ENCODE assay signal across 17 mouse cellular contexts in genomic region chr5:90490518-90490917, GRCm38 (mm10). TPM values are rescaled to one million over a fixed set of nuclear protein-coding genes. Genes with fewer than 3 reads are reported as not detected.
DNase-seq lines count a peak whose midpoint lies in the region; ATAC-seq and TF ChIP-seq lines count a peak whose summit lies in the region.
"Had no signal": no experiment of that assay in that cellular context is flagged by ENCODE, and none has a peak within 500 bp of the region (broad histone marks: within the 10 kb centered on the region; RNA-seq: fewer than 3 reads in every experiment).

Gene Afp, plus strand, starts transcription at chr5:90490737.

- no peaks in the 10 kb centered on the region for H3K27me3 ChIP-seq in heart, embryonic 13.5 days (replicated peaks)
- H3K27me3 ChIP-seq in lung, embryonic 16.5 days (ENCODE audit: control insufficient read depth, insufficient read depth, low read depth, low read length), result no peaks in the 10 kb centered on the region
- no peaks in the 10 kb centered on the region for H3K27me3 ChIP-seq in liver, embryonic 11.5 days (replicated peaks; ENCODE audit: control insufficient read depth, insufficient read depth, low read length)
- H3K27me3 ChIP-seq in stomach, postnatal 0 days (ENCODE audit: control insufficient read depth, insufficient read depth, low read length), result no peaks in the 10 kb centered on the region
- H3K27me3 ChIP-seq: neural tube, embryonic 12.5 days had no signal

- WGBS in heart, embryonic 13.5 days, result 72% methylated on average over 7 of the region's 7 CpGs
- 68% methylated on average over 7 of the region's 7 CpGs for WGBS in lung, embryonic 16.5 days
- 69% methylated on average over 7 of the region's 7 CpGs for WGBS in liver, embryonic 11.5 days
- 83% methylated on average over 7 of the region's 7 CpGs for WGBS in stomach, postnatal 0 days

- no peaks in the 10 kb centered on the region for H3K9me3 ChIP-seq in heart, embryonic 13.5 days
- H3K9me3 ChIP-seq in lung, embryonic 16.5 days (ENCODE audit: control insufficient read depth, low read length), result no peaks in the 10 kb centered on the region
- no peaks in the 10 kb centered on the region for H3K9me3 ChIP-seq in liver, embryonic 11.5 days (ENCODE audit: control insufficient read depth, low read length)
- H3K9me3 ChIP-seq in stomach, postnatal 0 days (ENCODE audit: control insufficient read depth, low read length), result no peaks in the 10 kb centered on the region
- H3K9me3 ChIP-seq: hindbrain, embryonic 10.5 days; megakaryocyte, embryonic 14.5 days; neural tube, embryonic 12.5 days had no signal

- no peak within 1 kb of the TSS for H3K4me3 ChIP-seq in heart, embryonic 13.5 days
- no peak within 1 kb of the TSS for H3K4me3 ChIP-seq in lung, embryonic 16.5 days (ENCODE audit: low read length)
- H3K4me3 ChIP-seq in liver, embryonic 11.5 days (ENCODE audit: low read depth, low read length), result peak within 1 kb of the TSS; percentile 19
- H3K4me3 ChIP-seq in stomach, postnatal 0 days (ENCODE audit: low read depth, low read length), result no peak within 1 kb of the TSS
- H3K4me3 ChIP-seq: hindbrain, embryonic 10.5 days; left cerebral cortex, adult 2 months; megakaryocyte, embryonic 14.5 days; neural tube, embryonic 12.5 days had no signal

- no peak within 1 kb of the TSS for H3K4me2 ChIP-seq in heart, embryonic 13.5 days
- H3K4me2 ChIP-seq in lung, embryonic 16.5 days (ENCODE audit: low read depth, low read length), result no peak within 1 kb of the TSS
- peak within 1 kb of the TSS; percentile 9; the same call in 1 of the 2 replicates for H3K4me2 ChIP-seq in liver, embryonic 11.5 days
- no peak within 1 kb of the TSS; the same call in 1 of the 2 replicates for H3K4me2 ChIP-seq in stomach, postnatal 0 days (replicated peaks; ENCODE audit: low read depth)
- H3K4me2 ChIP-seq: neural tube, embryonic 12.5 days had no signal

- no peak for TF ChIP-seq CTCF in stomach, postnatal 0 days (IDR thresholded peaks at IDR 0.05; ENCODE audit: low read depth)

- no peak for DNase-seq in heart, adult 18-20 months
- DNase-seq in lung, adult 18-20 months, result no peak
- no peak for DNase-seq in liver, embryonic 11.5 days (ENCODE audit: low spot score)
- no peak for DNase-seq in stomach, postnatal 0 days (ENCODE audit: low spot score)
- no peak for DNase-seq in spleen, postnatal 36 days (ENCODE audit: low spot score in 2 of 2)
- no peak for DNase-seq in spleen, postnatal 14 days (ENCODE audit: low spot score in 2 of 2)
- DNase-seq: adrenal gland, adult 8-10 months; cerebellum, adult 9-11 months; heart, adult 11 months; thymus, postnatal 36 days had no signal

- no peak within 1 kb of the TSS for H3K9ac ChIP-seq in heart, embryonic 13.5 days
- H3K9ac ChIP-seq in lung, embryonic 16.5 days (ENCODE audit: low read length), result no peak within 1 kb of the TSS
- no peak within 1 kb of the TSS for H3K9ac ChIP-seq in liver, embryonic 11.5 days (ENCODE audit: low read depth, low read length)
- no peak within 1 kb of the TSS for H3K9ac ChIP-seq in stomach, postnatal 0 days (ENCODE audit: low read length)
- H3K9ac ChIP-seq: neural tube, embryonic 12.5 days had no signal

- H3K36me3 ChIP-seq in heart, embryonic 13.5 days, result no peaks in the 10 kb centered on the region
- H3K36me3 ChIP-seq in lung, embryonic 16.5 days (ENCODE audit: control insufficient read depth, insufficient read depth, low read length), result no peaks in the 10 kb centered on the region
- H3K36me3 ChIP-seq in liver, embryonic 11.5 days (ENCODE audit: control insufficient read depth, insufficient read depth, low read length), result no peaks in the 10 kb centered on the region
- H3K36me3 ChIP-seq in stomach, postnatal 0 days (ENCODE audit: control insufficient read depth, insufficient read depth, low read length), result no peaks in the 10 kb centered on the region
- H3K36me3 ChIP-seq: hindbrain, embryonic 10.5 days; neural tube, embryonic 12.5 days had no signal

- H3K27ac ChIP-seq in heart, embryonic 13.5 days (replicated peaks), result no peak within 1 kb of the TSS
- no peak within 1 kb of the TSS for H3K27ac ChIP-seq in lung, embryonic 16.5 days (ENCODE audit: low read length)
- H3K27ac ChIP-seq in liver, embryonic 11.5 days (ENCODE audit: low read depth, low read length), result peak within 1 kb of the TSS; percentile 20
- no peak within 1 kb of the TSS for H3K27ac ChIP-seq in stomach, postnatal 0 days (replicated peaks)
- H3K27ac ChIP-seq: hindbrain, embryonic 10.5 days; left cerebral cortex, adult 2 months; neural tube, embryonic 12.5 days had no signal

- H3K4me1 ChIP-seq in heart, embryonic 13.5 days, result 0 out of 2 replicates have a peak, but pooled peaks cover 3% of the 10 kb centered on the region
- no peaks in the 10 kb centered on the region for H3K4me1 ChIP-seq in lung, embryonic 16.5 days (replicated peaks; ENCODE audit: control insufficient read depth, insufficient read depth, low read length)
- H3K4me1 ChIP-seq in liver, embryonic 11.5 days (replicated peaks; ENCODE audit: control insufficient read depth, insufficient read depth, low read length), result no peaks in the 10 kb centered on the region
- no peaks in the 10 kb centered on the region for H3K4me1 ChIP-seq in stomach, postnatal 0 days (replicated peaks; ENCODE audit: control insufficient read depth, insufficient read depth)
- H3K4me1 ChIP-seq: hindbrain, embryonic 10.5 days; megakaryocyte, embryonic 14.5 days; neural tube, embryonic 12.5 days had no signal

- ATAC-seq in heart, embryonic 13.5 days (ENCODE audit: extremely low read depth, insufficient number of reproducible peaks, low FRiP score, low TSS enrichment), result no peak
- no peak for ATAC-seq in lung, embryonic 16.5 days (ENCODE audit: low read depth)
- ATAC-seq in liver, embryonic 11.5 days (replicated peaks; ENCODE audit: low FRiP score), result peak; percentile 25; the same call in 1 of the 2 replicates
- ATAC-seq in stomach, postnatal 0 days (ENCODE audit: low FRiP score, low TSS enrichment), result no peak
- ATAC-seq: forebrain, embryonic 14.5 days had no signal

- no peak for TF ChIP-seq EP300 in stomach, postnatal 0 days (optimal IDR thresholded peaks at IDR 0.05)

RNA-seq across cellular contexts. Expression of gene Afp, which starts in this region (rescaled TPM):
- polyA plus RNA-seq in heart, embryonic 13.5 days (2015; fragmentation: Nextera tagmentation; extraction: Ambion mirVana), result 28.8 and 206 TPM in 2 replicates
- under 1 TPM in 1 of 2 experiments, not detected in 1; 0.13 TPM for total RNA-seq in heart, adult 18-20 months (2021)
- polyA plus RNA-seq in lung, embryonic 16.5 days (2015; fragmentation: Nextera tagmentation; extraction: Ambion mirVana), result 22.1 and 189 TPM in 2 replicates
- 6,352 and 6,971 TPM in 2 replicates for polyA plus RNA-seq in liver, embryonic 11.5 days (2014; fragmentation: Nextera tagmentation; extraction: Ambion mirVana)
- polyA plus RNA-seq in stomach, postnatal 0 days (2015; fragmentation: Nextera tagmentation; extraction: Ambion mirVana), result 25.1 and 56.2 TPM in 2 replicates
- total RNA-seq: adrenal gland, adult 8-10 months had no signal
- polyA plus RNA-seq: forebrain, embryonic 14.5 days had no signal

Comparison
In these comparisons a context has a peak if more than half of its experiments do, and no peak if none do; other contexts are left out.
1. RNA of gene Afp (polyA plus RNA-seq): 6,352 to 6,971 TPM in liver, embryonic 11.5 days; 28.8 to 206 TPM in heart, embryonic 13.5 days, 25.1 to 56.2 TPM in stomach, postnatal 0 days and 22.1 to 189 TPM in lung, embryonic 16.5 days; every median in the first group is over 10 times any median in the second.